Mouse (Mus musculus): ENCODE measurements at regions not wholly inside any gene's neighbourhood (a gene's known extent, or its start where the extent isn't known, plus 50 kb on each side); places are given as distances from the start of the nearest gene placed in this dataset.

GRCm38 (mm10) chr5:116895036-116895783 is 220.7 kb downstream of the Suds3 start:
- Histone ChIP-seq H3K27me3 (ENCODE audit: control insufficient read depth, insufficient read depth, insufficient read length) (no peaks in the 10 kb centered on the region), H3K4me2 (ENCODE audit: low read depth) (no peak overlapping the region), H3K4me3 (no peak overlapping the region), H3K79me2 (ENCODE audit: control insufficient read depth, insufficient read depth) (no peaks in the 10 kb centered on the region), H3K36me3 (ENCODE audit: control insufficient read depth, insufficient read depth) (no peaks in the 10 kb centered on the region), H3ac (ENCODE audit: control insufficient read depth, insufficient read length) (no peak overlapping the region)
- TF ChIP-seq CEBPB (IDR thresholded peaks at IDR 0.05; ENCODE audit: insufficient read depth, poor library complexity, severe bottlenecking), result no peak
- TF ChIP-seq SRF (IDR thresholded peaks at IDR 0.05; ENCODE audit: control insufficient read depth, insufficient read length, low read depth), result no peak
- TF ChIP-seq MYOG (IDR thresholded peaks at IDR 0.05; ENCODE audit: control insufficient read depth in 1 of 3, insufficient read depth in 1 of 3, insufficient read length in 2 of 3, low read depth in 2 of 3), result no peak
- TF ChIP-seq TCF12 (IDR thresholded peaks at IDR 0.05; ENCODE audit: insufficient read depth, poor library complexity, severe bottlenecking), result no peak
- TF ChIP-seq REST (IDR thresholded peaks at IDR 0.05; ENCODE audit: insufficient read depth, insufficient read length), result no peak
- no peak for TF ChIP-seq USF1 (IDR thresholded peaks at IDR 0.05; ENCODE audit: low read depth)

- Histone ChIP-seq H3ac (ENCODE audit: control insufficient read depth, insufficient read length) (no peak overlapping the region), H3K27me3 (ENCODE audit: control insufficient read depth, insufficient read depth, insufficient read length) (no peaks in the 10 kb centered on the region), H3K36me3 (ENCODE audit: control insufficient read depth, insufficient read depth) (no peaks in the 10 kb centered on the region), H3K4me3 (no peak overlapping the region), H3K4me2 (ENCODE audit: low read depth) (no peak overlapping the region), H3K79me2 (ENCODE audit: control insufficient read depth, insufficient read depth) (no peaks in the 10 kb centered on the region)
- TF ChIP-seq CEBPB (IDR thresholded peaks at IDR 0.05; ENCODE audit: insufficient read depth, poor library complexity, severe bottlenecking) (no peak), MYOD1 (IDR thresholded peaks at IDR 0.05; ENCODE audit: control insufficient read depth in 1 of 3, insufficient read length in 2 of 3, low read depth in 2 of 3) (no peak), SRF (IDR thresholded peaks at IDR 0.05; ENCODE audit: control insufficient read depth, insufficient read length, low read depth) (no peak), MAX (IDR thresholded peaks at IDR 0.05; ENCODE audit: low read depth) (no peak), POLR2AphosphoS2 (IDR thresholded peaks at IDR 0.05; ENCODE audit: insufficient read length, low read depth) (no peak), TCF12 (IDR thresholded peaks at IDR 0.05; ENCODE audit: insufficient read depth, poor library complexity, severe bottlenecking) (no peak), USF1 (IDR thresholded peaks at IDR 0.05; ENCODE audit: low read depth) (no peak)
Observed at GRCm38 (mm10) chr5:116894575-116894974, 221.3 kb downstream of the Suds3 start.

GRCm38 (mm10) chr5:116892877-116893276 is 223.0 kb downstream of the Suds3 start:
- Histone ChIP-seq H3K4me3 (no peak overlapping the region), H3ac (ENCODE audit: control insufficient read depth, insufficient read length) (no peak overlapping the region), H3K36me3 (ENCODE audit: control insufficient read depth, insufficient read depth) (no peaks in the 10 kb centered on the region), H3K4me2 (ENCODE audit: low read depth) (no peak overlapping the region), H3K79me2 (ENCODE audit: control insufficient read depth, insufficient read depth) (no peaks in the 10 kb centered on the region), H3K27me3 (ENCODE audit: control insufficient read depth, insufficient read depth, insufficient read length) (no peaks in the 10 kb centered on the region)
- TF ChIP-seq TCF3 (IDR thresholded peaks at IDR 0.05; ENCODE audit: insufficient read length, low read depth) (no peak), E2F4 (IDR thresholded peaks at IDR 0.05; ENCODE audit: insufficient read depth) (no peak), REST (IDR thresholded peaks at IDR 0.05; ENCODE audit: insufficient read depth, insufficient read length) (no peak), SRF (IDR thresholded peaks at IDR 0.05; ENCODE audit: control insufficient read depth, insufficient read length, low read depth) (no peak), MYOG (IDR thresholded peaks at IDR 0.05; ENCODE audit: control insufficient read depth in 1 of 3, insufficient read depth in 1 of 3, insufficient read length in 2 of 3, low read depth in 2 of 3) (no peak), MYOD1 (IDR thresholded peaks at IDR 0.05; ENCODE audit: control insufficient read depth in 1 of 3, insufficient read length in 2 of 3, low read depth in 2 of 3) (no peak), POLR2A (IDR thresholded peaks at IDR 0.05; ENCODE audit: insufficient read length, low read depth) (no peak), MAX (IDR thresholded peaks at IDR 0.05; ENCODE audit: low read depth) (no peak), CEBPB (IDR thresholded peaks at IDR 0.05; ENCODE audit: insufficient read depth, poor library complexity, severe bottlenecking) (no peak), TCF12 (IDR thresholded peaks at IDR 0.05; ENCODE audit: insufficient read depth, poor library complexity, severe bottlenecking) (no peak), POLR2AphosphoS2 (IDR thresholded peaks at IDR 0.05; ENCODE audit: insufficient read length, low read depth) (no peak), USF1 (IDR thresholded peaks at IDR 0.05; ENCODE audit: low read depth) (no peak)

GRCm38 (mm10) chr5:116889224-116889623 is 226.7 kb downstream of the Suds3 start:
- no peak overlapping the region for H3K4me2 ChIP-seq (ENCODE audit: low read depth)
- H3K79me2 ChIP-seq (ENCODE audit: control insufficient read depth, insufficient read depth), result no peaks in the 10 kb centered on the region
- H3ac ChIP-seq (ENCODE audit: control insufficient read depth, insufficient read length), result no peak overlapping the region
- H3K36me3 ChIP-seq (ENCODE audit: control insufficient read depth, insufficient read depth), result no peaks in the 10 kb centered on the region
- H3K4me3 ChIP-seq, result no peak overlapping the region
- TF ChIP-seq REST (IDR thresholded peaks at IDR 0.05; ENCODE audit: insufficient read depth, insufficient read length), result no peak
- TF ChIP-seq MAX (IDR thresholded peaks at IDR 0.05; ENCODE audit: low read depth), result no peak
- no peak for TF ChIP-seq MYOD1 (IDR thresholded peaks at IDR 0.05; ENCODE audit: control insufficient read depth in 1 of 3, insufficient read length in 2 of 3, low read depth in 2 of 3)
- TF ChIP-seq USF1 (IDR thresholded peaks at IDR 0.05; ENCODE audit: low read depth), result no peak
- TF ChIP-seq POLR2AphosphoS2 (IDR thresholded peaks at IDR 0.05; ENCODE audit: insufficient read length, low read depth), result no peak
- TF ChIP-seq SRF (IDR thresholded peaks at IDR 0.05; ENCODE audit: control insufficient read depth, insufficient read length, low read depth), result no peak
- TF ChIP-seq TCF3 (IDR thresholded peaks at IDR 0.05; ENCODE audit: insufficient read length, low read depth), result no peak
- no peak for TF ChIP-seq TCF12 (IDR thresholded peaks at IDR 0.05; ENCODE audit: insufficient read depth, poor library complexity, severe bottlenecking)
- TF ChIP-seq E2F4 (IDR thresholded peaks at IDR 0.05; ENCODE audit: insufficient read depth), result no peak
- TF ChIP-seq POLR2A (IDR thresholded peaks at IDR 0.05; ENCODE audit: insufficient read length, low read depth), result no peak
- TF ChIP-seq CEBPB (IDR thresholded peaks at IDR 0.05; ENCODE audit: insufficient read depth, poor library complexity, severe bottlenecking), result no peak
- no peak for TF ChIP-seq MYOG (IDR thresholded peaks at IDR 0.05; ENCODE audit: control insufficient read depth in 1 of 3, insufficient read depth in 1 of 3, insufficient read length in 2 of 3, low read depth in 2 of 3)
- no peaks in the 10 kb centered on the region for H3K27me3 ChIP-seq (ENCODE audit: control insufficient read depth, insufficient read depth, insufficient read length)

Measured in myocyte (in vitro differentiated cells).